Mouse (Mus musculus): Measurements from ENCODE around the gene Polr2f. TPM values are rescaled to one million over a fixed set of nuclear protein-coding genes. Genes with fewer than 3 reads are reported as not detected.

Polr2f gene
- polyA plus RNA-seq, 1 experiment from 2014 or later, result 298 TPM

GRCm38 (mm10) chr15:79110528-79110927 is 30.3 kb upstream of the Polr2f start:
- Histone ChIP-seq H3K9me3 (ENCODE audit: control insufficient read depth, low read length) (no peaks in the 10 kb centered on the region), H3K27ac (no peak overlapping the region), H3K4me2 (replicated peaks) (peak overlapping the region; percentile 98), H3K4me1 (replicated peaks; ENCODE audit: control insufficient read depth, insufficient read depth, low read length) (peaks cover 33% of the 10 kb centered on the region), H3K4me3 (replicated peaks; ENCODE audit: low read length) (peak overlapping the region; percentile 91), H3K9ac (peak overlapping the region; percentile 93), H3K27me3 (ENCODE audit: control insufficient read depth, insufficient read depth, low read length) (no peaks in the 10 kb centered on the region), H3K36me3 (replicated peaks; ENCODE audit: control insufficient read depth, insufficient read depth) (peaks cover 10% of the 10 kb centered on the region)
- 69% methylated on average over 2 of the region's 2 CpGs for WGBS
- DNase-seq (ENCODE audit: low spot score), result no peak
- ATAC-seq (ENCODE audit: low FRiP score), result no peak

- Histone ChIP-seq H3K27me3 (ENCODE audit: control insufficient read depth, insufficient read depth, low read length) (no peaks in the 10 kb centered on the region), H3K4me2 (replicated peaks) (no peak overlapping the region), H3K9me3 (ENCODE audit: control insufficient read depth, low read length) (no peaks in the 10 kb centered on the region), H3K27ac (no peak overlapping the region), H3K4me1 (replicated peaks; ENCODE audit: control insufficient read depth, insufficient read depth, low read length) (peaks cover 33% of the 10 kb centered on the region), H3K9ac (no peak overlapping the region), H3K36me3 (replicated peaks; ENCODE audit: control insufficient read depth, insufficient read depth) (peaks cover 20% of the 10 kb centered on the region), H3K4me3 (replicated peaks; ENCODE audit: low read length) (no peak overlapping the region)
- ATAC-seq (ENCODE audit: low FRiP score), result no peak
- WGBS, result 67% methylated on average over 4 of the region's 4 CpGs
- peak; percentile 41 for DNase-seq (ENCODE audit: low spot score)
These were observed 29.0 kb upstream of the Polr2f start for GRCm38 (mm10) chr15:79111774-79112173.

GRCm38 (mm10) chr15:79115276-79115675 is 25.5 kb upstream of the Polr2f start:
- no peak for DNase-seq (ENCODE audit: low spot score)
- H3K9ac ChIP-seq, result no peak overlapping the region
- no peak overlapping the region for H3K4me3 ChIP-seq (replicated peaks; ENCODE audit: low read length)
- WGBS, result 62% methylated on average over 5 of the region's 5 CpGs
- ATAC-seq (ENCODE audit: low FRiP score), result no peak
- H3K27ac ChIP-seq, result no peak overlapping the region
- no peaks in the 10 kb centered on the region for H3K27me3 ChIP-seq (ENCODE audit: control insufficient read depth, insufficient read depth, low read length)
- peaks cover 18% of the 10 kb centered on the region for H3K4me1 ChIP-seq (replicated peaks; ENCODE audit: control insufficient read depth, insufficient read depth, low read length)
- H3K4me2 ChIP-seq (replicated peaks), result no peak overlapping the region
- no peaks in the 10 kb centered on the region for H3K9me3 ChIP-seq (ENCODE audit: control insufficient read depth, low read length)
- peaks cover 47% of the 10 kb centered on the region for H3K36me3 ChIP-seq (replicated peaks; ENCODE audit: control insufficient read depth, insufficient read depth)

GRCm38 (mm10) chr15:79119491-79119890 is 21.3 kb upstream of the Polr2f start:
- H3K9me3 ChIP-seq (ENCODE audit: control insufficient read depth, low read length), result no peaks in the 10 kb centered on the region
- DNase-seq (ENCODE audit: low spot score), result no peak
- 79% methylated on average over 9 of the region's 9 CpGs for WGBS

GRCm38 (mm10) chr15:79122119-79122518 is 18.7 kb upstream of the Polr2f start:
- DNase-seq (ENCODE audit: low spot score) (no peak), ATAC-seq (ENCODE audit: low FRiP score) (no peak)
- Histone ChIP-seq H3K27me3 (ENCODE audit: control insufficient read depth, insufficient read depth, low read length) (no peaks in the 10 kb centered on the region), H3K27ac (no peak overlapping the region), H3K4me1 (replicated peaks; ENCODE audit: control insufficient read depth, insufficient read depth, low read length) (no peaks in the 10 kb centered on the region), H3K9ac (no peak overlapping the region), H3K36me3 (replicated peaks; ENCODE audit: control insufficient read depth, insufficient read depth) (peaks cover 71% of the 10 kb centered on the region), H3K4me2 (replicated peaks) (no peak overlapping the region), H3K9me3 (ENCODE audit: control insufficient read depth, low read length) (no peaks in the 10 kb centered on the region), H3K4me3 (replicated peaks; ENCODE audit: low read length) (no peak overlapping the region)
- WGBS, result 75% methylated on average over 4 of the region's 4 CpGs

More at GRCm38 (mm10) chr15:79119491-79119890, 21.3 kb upstream of the Polr2f start:
- Histone ChIP-seq H3K4me1 (replicated peaks; ENCODE audit: control insufficient read depth, insufficient read depth, low read length) (no peaks in the 10 kb centered on the region), H3K4me2 (replicated peaks) (no peak overlapping the region), H3K36me3 (replicated peaks; ENCODE audit: control insufficient read depth, insufficient read depth) (peaks cover 70% of the 10 kb centered on the region), H3K4me3 (replicated peaks; ENCODE audit: low read length) (no peak overlapping the region), H3K27ac (no peak overlapping the region), H3K27me3 (ENCODE audit: control insufficient read depth, insufficient read depth, low read length) (no peaks in the 10 kb centered on the region), H3K9ac (no peak overlapping the region)
- ATAC-seq (ENCODE audit: low FRiP score), result no peak

GRCm38 (mm10) chr15:79122546-79122945 is 18.3 kb upstream of the Polr2f start:
- no peak for ATAC-seq (ENCODE audit: low FRiP score)
- H3K4me3 ChIP-seq (replicated peaks; ENCODE audit: low read length), result no peak overlapping the region
- WGBS, result 87% methylated on average over 13 of the region's 13 CpGs
- no peaks in the 10 kb centered on the region for H3K27me3 ChIP-seq (ENCODE audit: control insufficient read depth, insufficient read depth, low read length)
- H3K27ac ChIP-seq, result no peak overlapping the region
- no peaks in the 10 kb centered on the region for H3K4me1 ChIP-seq (replicated peaks; ENCODE audit: control insufficient read depth, insufficient read depth, low read length)
- no peak for DNase-seq (ENCODE audit: low spot score)
- no peaks in the 10 kb centered on the region for H3K9me3 ChIP-seq (ENCODE audit: control insufficient read depth, low read length)
- peaks cover 72% of the 10 kb centered on the region for H3K36me3 ChIP-seq (replicated peaks; ENCODE audit: control insufficient read depth, insufficient read depth)
- no peak overlapping the region for H3K9ac ChIP-seq
- no peak overlapping the region for H3K4me2 ChIP-seq (replicated peaks)

- peaks cover 75% of the 10 kb centered on the region for H3K36me3 ChIP-seq (replicated peaks; ENCODE audit: control insufficient read depth, insufficient read depth)
- no peaks in the 10 kb centered on the region for H3K4me1 ChIP-seq (replicated peaks; ENCODE audit: control insufficient read depth, insufficient read depth, low read length)
- WGBS, result 93% methylated on average over 6 of the region's 6 CpGs
- H3K4me3 ChIP-seq (replicated peaks; ENCODE audit: low read length), result no peak overlapping the region
- H3K9me3 ChIP-seq (ENCODE audit: control insufficient read depth, low read length), result 0 out of 2 replicates have a peak, but pooled peaks cover 5% of the 10 kb centered on the region
- no peaks in the 10 kb centered on the region for H3K27me3 ChIP-seq (ENCODE audit: control insufficient read depth, insufficient read depth, low read length)
- H3K4me2 ChIP-seq (replicated peaks), result no peak overlapping the region
- DNase-seq (ENCODE audit: low spot score) (no peak), ATAC-seq (ENCODE audit: low FRiP score) (no peak)
- no peak overlapping the region for H3K9ac ChIP-seq
- H3K27ac ChIP-seq, result no peak overlapping the region
These were observed 17.1 kb upstream of the Polr2f start for GRCm38 (mm10) chr15:79123751-79124150.

GRCm38 (mm10) chr15:79124331-79124875 is 16.4 kb upstream of the Polr2f start:
- H3K4me3 ChIP-seq (replicated peaks; ENCODE audit: low read length), result no peak overlapping the region
- H3K4me1 ChIP-seq (replicated peaks; ENCODE audit: control insufficient read depth, insufficient read depth, low read length), result no peaks in the 10 kb centered on the region
- H3K4me2 ChIP-seq (replicated peaks), result no peak overlapping the region
- no peak overlapping the region for H3K27ac ChIP-seq
- ATAC-seq (ENCODE audit: low FRiP score), result no peak
- DNase-seq (ENCODE audit: low spot score), result no peak
- H3K9ac ChIP-seq, result no peak overlapping the region
- H3K36me3 ChIP-seq (replicated peaks; ENCODE audit: control insufficient read depth, insufficient read depth), result peaks cover 73% of the 10 kb centered on the region
- H3K27me3 ChIP-seq (ENCODE audit: control insufficient read depth, insufficient read depth, low read length), result no peaks in the 10 kb centered on the region
- H3K9me3 ChIP-seq (ENCODE audit: control insufficient read depth, low read length), result 0 out of 2 replicates have a peak, but pooled peaks cover 5% of the 10 kb centered on the region
- 84% methylated on average over 10 of the region's 10 CpGs for WGBS

GRCm38 (mm10) chr15:79126217-79126932 is 14.4 kb upstream of the Polr2f start:
- Histone ChIP-seq H3K4me3 (replicated peaks; ENCODE audit: low read length) (no peak overlapping the region), H3K4me1 (replicated peaks; ENCODE audit: control insufficient read depth, insufficient read depth, low read length) (no peaks in the 10 kb centered on the region), H3K36me3 (replicated peaks; ENCODE audit: control insufficient read depth, insufficient read depth) (peaks cover 88% of the 10 kb centered on the region), H3K27me3 (ENCODE audit: control insufficient read depth, insufficient read depth, low read length) (no peaks in the 10 kb centered on the region), H3K9ac (no peak overlapping the region), H3K27ac (no peak overlapping the region), H3K9me3 (ENCODE audit: control insufficient read depth, low read length) (0 out of 2 replicates have a peak, but pooled peaks cover 5% of the 10 kb centered on the region), H3K4me2 (replicated peaks) (no peak overlapping the region)
- 89% methylated on average over 13 of the region's 13 CpGs for WGBS
- no peak for ATAC-seq (ENCODE audit: low FRiP score)
- DNase-seq (ENCODE audit: low spot score), result peak; percentile 60

Measured in hindbrain, embryonic 14.5 days (tissue).